Mouse (Mus musculus) bone marrow macrophage, adult 2 months (primary cell): ENCODE measurements around the gene Tbcd.

Experiments used
- CTCF ChIP-seq: IDR thresholded peaks from 2 replicates; pipeline ENCODE4 v1.5.1; 2012; ENCODE audit warnings: low read depth, mild to moderate bottlenecking, low read length, moderate library complexity
- POLR2A ChIP-seq: IDR thresholded peaks from 2 replicates; pipeline ENCODE4 v1.6.1; 2012; ENCODE audit warnings: mild to moderate bottlenecking, low read depth, low read length, borderline replicate concordance

DNA sequence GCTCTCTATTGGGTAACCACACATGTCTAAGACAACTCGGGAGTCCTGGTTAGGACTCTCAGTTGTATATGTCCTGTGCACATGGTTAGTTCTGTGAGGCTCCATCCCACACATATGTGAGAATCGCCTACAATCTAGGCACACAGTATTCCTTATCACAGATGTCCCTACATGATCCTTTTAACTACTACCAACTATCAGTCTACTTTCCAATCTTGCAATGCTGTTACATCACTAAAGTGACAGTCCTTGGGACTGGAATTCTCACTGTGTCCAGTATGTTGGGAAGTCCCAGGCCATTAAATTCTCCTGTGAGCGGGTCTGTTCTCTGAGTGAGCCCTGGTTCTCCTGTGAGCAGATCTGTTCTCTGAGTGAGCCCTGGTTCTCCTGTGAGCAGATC lies 101.7 kb downstream of the Tbcd start:
- TF ChIP-seq POLR2A (no peak), CTCF (no peak)
